Mouse (Mus musculus) kidney, postnatal 10 days (tissue): Measurements from ENCODE around the gene Nptx1.

Experiments
- DNase-seq: peaks from one replicate; pipeline ENCODE4 v3.0.0; 2021; ENCODE audit warnings: mixed read lengths

Gene Nptx1

GRCm38 (mm10) chr11:119491690-119492087, 55.9 kb downstream of the Nptx1 start:
- no peak for DNase-seq

GRCm38 (mm10) chr11:119490861-119491689, 56.5 kb downstream of the Nptx1 start, which contains the start of gene Endov:
Gene Endov (plus strand): TSS chr11:119491347.
- peak; percentile 100 for DNase-seq
